Mouse (Mus musculus): ENCODE data around the gene 4930404H24Rik. TPM values are rescaled to one million over a fixed set of nuclear protein-coding genes. Genes with fewer than 3 reads are reported as not detected.
A peak's percentile ranks its signal among the peaks of the same experiment; 100 is the strongest.

Gene 4930404H24Rik
- polyA plus RNA-seq, 1 experiment, result not detected

DNA sequence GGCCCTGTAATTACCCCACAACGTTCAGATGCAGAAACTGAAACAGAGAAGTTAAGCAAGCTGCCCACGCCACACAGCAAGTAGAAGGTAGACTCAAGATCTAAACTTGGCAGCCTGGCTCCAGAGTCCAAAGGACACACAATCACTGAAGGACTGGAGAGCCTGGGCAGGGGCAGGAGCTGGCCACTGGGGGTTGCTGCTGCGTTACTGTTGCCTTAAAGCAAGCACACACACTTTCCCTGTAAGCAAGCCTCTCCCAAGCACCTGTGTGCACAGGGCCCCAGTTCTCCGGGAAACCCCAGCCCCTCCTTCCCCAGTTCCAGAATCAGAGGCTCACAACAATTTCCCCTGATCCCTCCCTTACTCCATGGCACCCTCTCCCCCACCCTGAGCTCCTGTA is 24.4 kb downstream of the 4930404H24Rik start:
- no peak overlapping the region for H3K4me3 ChIP-seq (replicated peaks; ENCODE audit: control insufficient read depth, low read depth, low read length)
- TF ChIP-seq POLR2A (IDR thresholded peaks at IDR 0.05; ENCODE audit: borderline replicate concordance, control insufficient read depth, low read depth, low read length), result no peak
- TF ChIP-seq CTCF (IDR thresholded peaks at IDR 0.05; ENCODE audit: control insufficient read depth, insufficient read depth, low read length), result no peak
- WGBS, result 46% methylated on average over 4 of the region's 4 CpGs
- H3K27ac ChIP-seq (ENCODE audit: control insufficient read depth, insufficient read depth, low read depth, low read length, poor library complexity), result no peak overlapping the region
- peaks cover 2% of the 10 kb centered on the region for H3K4me1 ChIP-seq (ENCODE audit: control insufficient read depth, insufficient read depth, low read length)

DNA sequence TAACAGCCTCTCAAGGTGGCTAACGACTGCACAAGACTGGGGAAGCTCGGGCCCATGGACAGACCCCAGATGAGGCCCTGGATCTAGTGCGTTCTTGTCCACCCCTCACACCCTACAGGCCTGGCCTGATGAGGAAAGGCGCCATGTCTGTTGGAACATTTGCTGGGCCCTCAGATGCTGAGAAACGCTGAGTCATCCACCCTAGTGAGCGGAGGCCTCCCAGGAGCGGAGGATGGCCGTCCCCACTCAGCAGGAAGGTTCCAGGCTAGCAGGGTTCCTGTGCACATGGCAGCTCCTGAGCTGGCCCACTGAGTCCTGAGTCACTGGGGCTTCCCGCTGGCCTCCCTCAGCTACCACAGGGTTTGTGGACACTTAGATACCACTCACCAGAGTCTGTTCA is 27.5 kb downstream of the 4930404H24Rik start:
- Histone ChIP-seq H3K4me1 (ENCODE audit: control insufficient read depth, insufficient read depth, low read length) (peaks cover 2% of the 10 kb centered on the region), H3K4me3 (replicated peaks; ENCODE audit: control insufficient read depth, low read depth, low read length) (no peak overlapping the region), H3K27ac (ENCODE audit: control insufficient read depth, insufficient read depth, low read depth, low read length, poor library complexity) (no peak overlapping the region)
- TF ChIP-seq CTCF (IDR thresholded peaks at IDR 0.05; ENCODE audit: control insufficient read depth, insufficient read depth, low read length) (no peak), POLR2A (IDR thresholded peaks at IDR 0.05; ENCODE audit: borderline replicate concordance, control insufficient read depth, low read depth, low read length) (no peak)
- 50% methylated on average over 9 of the region's 9 CpGs for WGBS

DNA sequence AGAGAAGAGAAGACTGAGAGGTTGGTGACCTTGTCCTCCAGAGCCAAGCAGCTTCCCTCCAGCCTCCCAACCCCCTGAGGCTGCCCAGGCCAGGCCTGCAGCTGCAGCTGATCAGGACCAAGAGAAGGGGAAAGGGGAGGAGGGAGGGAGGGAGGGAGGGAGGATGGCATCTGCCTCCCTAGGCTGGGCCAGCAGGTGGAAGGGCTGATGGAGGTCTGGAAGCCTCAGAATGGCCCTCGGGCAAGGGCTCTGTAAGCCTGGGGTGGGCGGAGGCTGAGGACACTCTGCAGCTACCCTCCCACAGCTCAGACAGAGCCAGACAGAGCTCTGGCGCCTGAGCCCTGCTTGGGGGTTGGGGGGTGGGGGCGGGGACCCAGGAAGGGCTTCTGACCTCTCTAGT is 29.7 kb downstream of the 4930404H24Rik start:
- 68% methylated on average over 4 of the region's 4 CpGs for WGBS
- no peak for TF ChIP-seq CTCF (IDR thresholded peaks at IDR 0.05; ENCODE audit: control insufficient read depth, insufficient read depth, low read length)
- no peak for TF ChIP-seq POLR2A (IDR thresholded peaks at IDR 0.05; ENCODE audit: borderline replicate concordance, control insufficient read depth, low read depth, low read length)
- H3K4me1 ChIP-seq (ENCODE audit: control insufficient read depth, insufficient read depth, low read length), result no peaks in the 10 kb centered on the region; the same call in none of the 2 replicates
- no peak overlapping the region for H3K27ac ChIP-seq (ENCODE audit: control insufficient read depth, insufficient read depth, low read depth, low read length, poor library complexity)
- H3K4me3 ChIP-seq (replicated peaks; ENCODE audit: control insufficient read depth, low read depth, low read length), result no peak overlapping the region

DNA sequence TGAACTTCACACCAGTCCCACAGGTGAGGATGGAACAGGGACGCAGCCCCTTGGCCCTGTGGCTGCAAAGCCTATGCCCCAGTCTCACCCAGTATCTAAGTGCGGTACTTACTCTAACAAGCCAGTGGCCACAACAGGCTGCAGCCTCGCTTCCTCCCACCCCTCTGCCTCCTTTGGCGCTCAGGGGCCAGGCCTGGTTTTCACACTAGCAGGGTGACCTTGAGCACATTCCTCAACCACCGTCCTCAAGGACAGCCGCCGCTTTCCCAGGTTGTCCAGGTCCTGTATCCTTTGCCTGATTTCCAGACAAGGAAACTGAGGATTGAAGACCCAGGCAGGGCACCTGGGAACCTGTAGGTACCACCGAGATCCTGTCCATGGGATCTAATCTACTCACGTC is 30.6 kb downstream of the 4930404H24Rik start:
- no peaks in the 10 kb centered on the region; the same call in none of the 2 replicates for H3K4me1 ChIP-seq (ENCODE audit: control insufficient read depth, insufficient read depth, low read length)
- H3K27ac ChIP-seq (ENCODE audit: control insufficient read depth, insufficient read depth, low read depth, low read length, poor library complexity), result no peak overlapping the region
- H3K4me3 ChIP-seq (replicated peaks; ENCODE audit: control insufficient read depth, low read depth, low read length), result no peak overlapping the region
- WGBS, result 79% methylated on average over 9 of the region's 9 CpGs
- no peak for TF ChIP-seq POLR2A (IDR thresholded peaks at IDR 0.05; ENCODE audit: borderline replicate concordance, control insufficient read depth, low read depth, low read length)
- no peak for TF ChIP-seq CTCF (IDR thresholded peaks at IDR 0.05; ENCODE audit: control insufficient read depth, insufficient read depth, low read length)

DNA sequence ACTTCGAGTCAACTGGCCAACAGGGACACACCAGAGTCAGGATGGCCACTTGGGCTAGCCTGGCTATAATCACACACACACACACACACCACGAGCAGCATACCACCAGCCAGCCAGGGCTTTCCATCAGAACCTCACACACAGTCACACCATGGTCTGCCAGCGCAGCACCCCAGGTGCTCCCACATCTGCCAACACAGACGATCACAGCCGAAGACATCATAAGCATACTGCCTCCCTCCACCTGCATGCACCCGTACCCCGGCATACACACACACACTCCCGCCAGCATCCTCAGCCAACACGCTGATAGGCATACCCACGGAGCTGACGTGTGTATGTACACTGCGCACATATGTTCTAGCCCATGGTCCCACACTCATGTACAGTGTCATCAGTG is 31.1 kb downstream of the 4930404H24Rik start:
- 84% methylated on average over 12 of the region's 12 CpGs for WGBS
- TF ChIP-seq POLR2A (IDR thresholded peaks at IDR 0.05; ENCODE audit: borderline replicate concordance, control insufficient read depth, low read depth, low read length), result no peak
- TF ChIP-seq CTCF (IDR thresholded peaks at IDR 0.05; ENCODE audit: control insufficient read depth, insufficient read depth, low read length), result no peak
- H3K4me3 ChIP-seq (replicated peaks; ENCODE audit: control insufficient read depth, low read depth, low read length), result no peak overlapping the region
- H3K27ac ChIP-seq (ENCODE audit: control insufficient read depth, insufficient read depth, low read depth, low read length, poor library complexity), result no peak overlapping the region
- H3K4me1 ChIP-seq (ENCODE audit: control insufficient read depth, insufficient read depth, low read length), result no peaks in the 10 kb centered on the region; the same call in none of the 2 replicates

DNA sequence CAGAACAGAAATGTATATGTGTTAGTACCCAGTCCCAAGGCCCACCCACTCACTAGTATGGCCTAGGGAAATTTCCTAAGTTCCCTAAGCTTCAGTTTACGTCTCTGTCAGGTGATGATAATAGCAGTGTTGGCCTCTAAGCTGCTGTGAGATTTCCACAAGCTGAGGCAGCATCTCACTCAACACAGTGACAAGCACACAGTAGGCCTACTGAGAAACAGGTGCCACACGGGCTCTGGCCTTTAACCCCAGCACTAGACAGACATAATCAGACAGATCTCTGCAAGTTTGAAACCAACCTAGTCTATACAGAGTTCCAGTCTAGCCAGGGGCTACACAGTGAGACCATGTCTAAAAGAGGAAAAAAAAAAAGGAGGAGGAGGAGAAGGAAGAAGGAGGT is 32.1 kb downstream of the 4930404H24Rik start:
- H3K4me3 ChIP-seq (replicated peaks; ENCODE audit: control insufficient read depth, low read depth, low read length), result no peak overlapping the region
- H3K27ac ChIP-seq (ENCODE audit: control insufficient read depth, insufficient read depth, low read depth, low read length, poor library complexity), result no peak overlapping the region
- H3K4me1 ChIP-seq (ENCODE audit: control insufficient read depth, insufficient read depth, low read length), result no peaks in the 10 kb centered on the region; the same call in none of the 2 replicates
- WGBS, result 60% methylated on average over 2 of the region's 2 CpGs
- TF ChIP-seq POLR2A (IDR thresholded peaks at IDR 0.05; ENCODE audit: borderline replicate concordance, control insufficient read depth, low read depth, low read length), result no peak
- TF ChIP-seq CTCF (IDR thresholded peaks at IDR 0.05; ENCODE audit: control insufficient read depth, insufficient read depth, low read length), result no peak

DNA sequence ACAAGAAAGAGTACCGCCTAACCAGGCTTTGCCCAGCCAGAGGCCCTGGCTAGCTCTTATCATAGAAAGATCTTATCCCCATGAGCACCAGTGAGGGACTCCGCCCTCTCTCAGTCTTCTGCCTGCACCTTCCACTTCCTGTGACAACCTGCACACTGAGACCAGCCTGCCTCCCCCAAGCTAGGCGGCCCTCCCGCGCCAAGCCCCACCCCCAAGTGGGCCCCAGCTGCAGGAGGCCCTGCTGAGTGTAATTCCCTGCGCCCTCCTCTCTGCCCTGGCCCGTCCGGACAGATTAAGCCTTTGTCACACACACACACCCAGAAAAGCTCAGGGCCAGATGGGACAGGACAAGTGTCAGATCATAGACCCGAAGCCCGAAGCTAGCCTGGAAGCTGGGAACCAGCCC is 33.3 kb downstream of the 4930404H24Rik start:
- H3K27ac ChIP-seq (ENCODE audit: control insufficient read depth, insufficient read depth, low read depth, low read length, poor library complexity), result no peak overlapping the region; the same call in 1 of the 2 replicates
- WGBS, result 8% methylated on average over 10 of the region's 10 CpGs
- H3K4me3 ChIP-seq (replicated peaks; ENCODE audit: control insufficient read depth, low read depth, low read length), result no peak overlapping the region
- no peaks in the 10 kb centered on the region; the same call in none of the 2 replicates for H3K4me1 ChIP-seq (ENCODE audit: control insufficient read depth, insufficient read depth, low read length)
- no peak for TF ChIP-seq CTCF (IDR thresholded peaks at IDR 0.05; ENCODE audit: control insufficient read depth, insufficient read depth, low read length)
- TF ChIP-seq POLR2A (IDR thresholded peaks at IDR 0.05; ENCODE audit: borderline replicate concordance, control insufficient read depth, low read depth, low read length), result no peak

DNA sequence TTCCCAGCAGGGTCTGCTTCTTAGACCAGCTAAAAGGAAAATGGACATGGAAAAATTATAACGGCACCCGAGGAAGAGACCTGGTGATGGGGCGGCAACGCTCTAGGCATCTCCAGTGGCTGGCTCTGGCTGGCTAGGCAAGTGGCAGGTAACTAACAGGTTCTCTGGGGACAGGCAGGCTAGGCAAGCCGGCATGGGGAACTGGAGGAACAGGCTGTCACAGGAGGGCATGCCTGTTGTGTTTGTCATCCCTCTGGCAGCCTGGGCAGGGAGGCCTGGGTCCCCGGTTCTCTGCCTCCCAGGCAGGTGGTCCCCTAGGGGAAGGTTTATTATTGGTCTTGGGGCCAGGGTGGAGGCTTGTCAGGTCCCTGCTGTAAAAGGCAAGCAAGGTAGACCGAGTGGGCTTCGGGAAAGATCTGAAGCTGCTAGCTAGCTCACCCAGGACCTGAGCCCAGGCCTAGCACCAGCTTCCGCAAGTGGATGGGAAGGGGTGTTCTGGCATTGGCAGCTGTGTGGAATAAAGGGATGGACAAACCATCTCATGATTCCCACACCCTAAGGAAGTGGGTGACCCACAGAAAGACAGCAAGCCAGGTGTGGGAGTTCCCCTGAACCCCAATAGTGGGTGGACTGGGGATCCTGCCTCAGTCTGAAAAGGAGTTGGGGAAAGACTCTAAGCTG is 34.4 kb downstream of the 4930404H24Rik start:
- WGBS, result 72% methylated on average over 9 of the region's 9 CpGs
- peak overlapping the region; percentile 17; the same call in 1 of the 2 replicates for H3K27ac ChIP-seq (ENCODE audit: control insufficient read depth, insufficient read depth, low read depth, low read length, poor library complexity)
- no peaks in the 10 kb centered on the region; the same call in none of the 2 replicates for H3K4me1 ChIP-seq (ENCODE audit: control insufficient read depth, insufficient read depth, low read length)
- TF ChIP-seq POLR2A (IDR thresholded peaks at IDR 0.05; ENCODE audit: borderline replicate concordance, control insufficient read depth, low read depth, low read length), result no peak
- no peak for TF ChIP-seq CTCF (IDR thresholded peaks at IDR 0.05; ENCODE audit: control insufficient read depth, insufficient read depth, low read length)
- no peak overlapping the region for H3K4me3 ChIP-seq (replicated peaks; ENCODE audit: control insufficient read depth, low read depth, low read length)
